Mouse (Mus musculus) lung, postnatal 0 days (tissue): Measurements from ENCODE around the gene Krt33a.

Experiments
- CTCF ChIP-seq: IDR thresholded peaks from 2 replicates; pipeline ENCODE4 v1.5.1; 2016; ENCODE audit warnings: antibody characterized with exemption, mild to moderate bottlenecking
- EP300 ChIP-seq: IDR thresholded peaks from 2 replicates; pipeline ENCODE4 v1.6.1; 2016; ENCODE audit warnings: antibody characterized with exemption, mild to moderate bottlenecking, control low read depth

GRCm38 (mm10) chr11:100016112-100016511 is at the start of gene Krt33a:
- TF ChIP-seq EP300 (no peak), CTCF (no peak)
